Mouse (Mus musculus) urinary bladder, postnatal 25 days (tissue): ENCODE measurements at regions not wholly inside any gene's neighbourhood (a gene's known extent, or its start where the extent isn't known, plus 50 kb on each side); places are given as distances from the start of the nearest gene placed in this dataset.

Experiments
- DNase-seq: peaks from one replicate; pipeline ENCODE4 v3.0.0; 2022; ENCODE audit warnings: low spot score

DNA sequence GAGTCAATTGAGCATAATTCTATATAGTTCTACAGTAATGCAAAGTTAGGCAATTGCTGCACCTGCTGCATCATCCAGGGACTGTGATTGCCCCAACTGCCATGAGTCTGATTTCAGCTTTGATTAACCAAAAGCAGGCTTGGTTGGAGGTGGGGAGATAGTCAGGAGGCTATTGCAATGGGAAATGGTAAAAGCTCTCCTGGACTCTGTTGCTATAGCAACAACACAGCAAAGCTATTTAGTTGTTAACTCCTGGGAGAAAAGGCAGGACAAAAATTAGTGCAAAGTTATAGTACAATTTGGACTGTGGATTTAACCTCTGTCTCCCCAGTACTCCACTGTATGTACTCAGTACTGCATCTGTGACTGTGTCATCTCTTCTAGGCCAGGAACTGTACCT is 51.7 kb upstream of the Rasgrf1 start:
- DNase-seq = no peak

DNA sequence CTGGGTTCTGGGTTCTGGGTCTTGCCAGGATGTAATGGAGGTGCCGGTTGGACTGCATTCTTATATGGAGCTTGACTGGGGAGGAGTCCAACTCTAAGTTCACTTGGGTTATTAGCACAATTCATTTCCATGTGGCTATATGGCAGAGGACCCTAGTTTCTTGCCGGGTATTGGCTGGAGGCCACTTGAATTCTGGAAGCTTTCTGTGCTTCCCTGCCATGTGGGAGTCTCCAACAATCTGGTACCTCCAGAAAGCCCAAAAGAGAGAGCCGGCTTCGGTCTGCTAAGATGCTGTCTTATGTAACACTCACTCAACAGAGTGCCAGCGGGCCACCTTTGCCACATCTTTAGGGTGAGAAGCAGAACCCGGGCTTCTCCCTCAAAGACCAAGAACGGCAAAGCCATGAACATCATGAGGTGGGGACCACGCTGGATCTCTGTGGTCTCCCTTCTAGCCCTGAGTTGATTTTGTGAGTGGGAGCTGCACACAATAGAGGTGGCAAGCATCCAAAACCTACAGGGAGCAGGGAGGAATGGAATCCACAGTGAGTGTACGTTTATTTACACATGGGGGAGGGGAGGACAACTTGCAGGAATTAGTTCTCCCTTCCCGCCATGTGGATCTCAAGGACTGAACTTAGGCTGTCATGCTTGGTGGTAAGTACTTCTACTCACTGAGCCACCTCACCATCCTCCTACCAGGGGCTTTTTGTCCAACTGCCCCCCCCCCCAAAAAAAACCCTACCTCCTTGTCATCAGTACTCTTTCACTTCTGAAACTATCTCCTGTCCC is 59.0 kb upstream of the Rasgrf1 start:
- DNase-seq = no peak

- no peak for DNase-seq
These were observed 59.8 kb upstream of the Rasgrf1 start for GRCm38 (mm10) chr9:89849947-89850346.

DNA sequence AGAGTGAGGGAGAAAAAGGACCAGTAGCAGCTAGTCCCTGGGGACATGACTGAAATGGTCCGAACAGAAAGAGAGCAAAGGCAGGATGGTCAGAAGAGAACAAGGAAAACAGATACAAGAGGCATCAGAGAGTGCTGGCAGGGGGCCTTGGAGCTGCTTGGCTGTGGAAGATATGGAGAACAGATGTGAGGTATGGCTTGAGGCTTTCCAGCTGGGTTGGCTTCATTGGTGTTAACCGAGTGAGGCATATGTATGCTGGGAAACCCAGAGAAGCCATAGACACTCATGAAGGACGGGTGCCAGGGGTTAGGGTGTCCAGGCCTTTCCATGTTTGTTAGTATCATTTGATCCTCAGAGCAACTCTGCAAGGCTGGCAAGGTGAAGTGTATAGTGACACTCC is 61.1 kb upstream of the Rasgrf1 start:
- no peak for DNase-seq

GRCm38 (mm10) chr9:89846973-89847372 is 62.7 kb upstream of the Rasgrf1 start:
- no peak for DNase-seq

DNA sequence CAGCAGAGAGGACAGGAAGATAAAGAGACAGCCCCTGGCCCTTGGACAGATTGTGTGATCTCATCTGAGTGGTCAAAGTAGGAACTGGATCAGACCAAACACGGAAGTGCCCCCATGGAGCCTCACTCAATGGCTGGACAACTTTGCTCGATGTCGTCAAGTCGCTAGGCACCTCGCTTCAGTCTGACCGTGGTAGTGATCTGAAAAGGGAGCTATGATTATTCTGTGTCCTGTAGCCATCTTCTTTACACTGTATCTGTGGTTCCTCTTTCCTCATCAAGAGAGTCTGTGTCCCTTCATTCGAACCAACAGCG is 67.0 kb upstream of the Rasgrf1 start:
- no peak for DNase-seq

DNA sequence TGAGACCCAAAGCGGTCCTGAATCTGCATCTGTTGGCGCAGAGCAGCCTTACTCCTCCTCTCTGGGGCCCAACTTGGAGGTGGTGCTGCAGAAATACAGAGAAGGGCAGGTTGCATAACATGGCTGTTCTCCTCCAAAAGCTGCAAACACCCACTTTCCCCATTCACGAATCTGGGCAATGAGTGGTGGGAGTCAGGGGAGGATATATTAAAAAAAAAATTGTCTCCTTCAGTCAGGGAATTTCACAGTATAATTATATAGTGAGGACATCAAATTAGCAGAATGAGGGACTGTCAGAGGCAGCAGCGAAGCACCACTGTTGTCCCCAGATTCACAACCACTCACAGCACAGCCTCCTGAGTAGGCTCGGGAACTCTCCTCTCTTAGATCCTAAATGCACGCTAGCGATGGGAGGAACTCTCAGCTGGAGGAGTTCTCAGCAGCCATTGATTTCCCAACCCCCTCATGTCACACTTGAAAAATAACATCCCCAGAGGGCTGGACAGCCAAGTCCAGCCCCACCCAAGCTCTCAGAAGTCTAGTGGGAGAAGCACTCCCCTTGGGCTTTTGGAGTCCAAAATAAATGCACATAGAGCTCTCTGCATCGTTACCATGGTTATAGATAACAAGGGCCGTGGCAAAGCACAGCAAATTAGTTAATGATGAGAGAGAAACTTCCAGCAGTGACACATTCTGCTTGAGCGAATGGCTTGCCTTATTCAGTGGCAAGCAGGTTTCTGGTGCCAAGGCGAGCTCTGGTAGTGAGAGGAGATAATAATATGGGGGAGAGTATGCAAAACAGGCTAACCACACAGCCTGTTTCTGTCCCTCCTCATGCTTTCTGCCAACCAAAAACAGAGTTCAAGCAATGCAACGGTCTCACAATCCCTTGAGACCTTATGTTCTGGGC is 67.6 kb upstream of the Rasgrf1 start:
- DNase-seq = no peak

DNA sequence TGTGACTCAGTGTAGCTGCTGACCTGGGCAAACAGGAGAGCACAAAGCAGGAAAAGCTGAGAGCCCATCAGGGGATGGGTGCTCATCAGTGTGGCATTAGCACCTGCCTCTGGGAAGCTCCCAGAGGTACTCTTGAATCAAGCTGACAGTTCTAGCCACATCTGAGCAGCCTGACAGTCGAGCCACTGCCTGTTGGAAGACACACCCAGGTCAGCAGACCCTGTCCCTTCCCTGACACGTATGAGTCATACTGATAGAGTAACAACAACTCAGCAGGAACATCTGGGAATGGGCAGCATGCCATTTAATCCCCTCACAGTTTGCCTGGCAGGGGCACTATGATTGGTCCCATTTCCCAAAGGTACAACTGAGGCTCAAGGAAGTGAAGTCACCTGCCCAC is 68.3 kb upstream of the Rasgrf1 start:
- no peak for DNase-seq

- no peak for DNase-seq
These were observed 73.1 kb upstream of the Rasgrf1 start for GRCm38 (mm10) chr9:89836454-89837245.

DNA sequence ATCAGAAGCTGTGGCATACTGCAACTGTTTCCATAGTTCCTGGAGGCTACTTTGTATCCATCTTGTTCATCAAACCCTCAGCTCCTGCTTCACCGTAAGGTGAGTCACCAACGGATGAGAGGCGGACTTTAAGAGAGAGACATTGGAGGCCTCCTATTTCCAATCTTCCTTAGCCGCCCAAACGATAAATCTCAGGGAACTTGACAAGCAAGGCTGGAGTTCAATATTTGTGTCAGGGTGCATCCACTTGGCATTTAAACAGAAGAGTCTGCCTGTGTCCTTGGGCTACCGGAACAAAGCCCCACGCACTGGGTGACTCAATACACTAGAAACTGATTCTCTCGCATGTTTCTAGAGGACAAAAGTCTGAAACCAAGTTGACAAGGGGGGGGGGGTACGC is 76.1 kb upstream of the Rasgrf1 start:
- DNase-seq = no peak

DNA sequence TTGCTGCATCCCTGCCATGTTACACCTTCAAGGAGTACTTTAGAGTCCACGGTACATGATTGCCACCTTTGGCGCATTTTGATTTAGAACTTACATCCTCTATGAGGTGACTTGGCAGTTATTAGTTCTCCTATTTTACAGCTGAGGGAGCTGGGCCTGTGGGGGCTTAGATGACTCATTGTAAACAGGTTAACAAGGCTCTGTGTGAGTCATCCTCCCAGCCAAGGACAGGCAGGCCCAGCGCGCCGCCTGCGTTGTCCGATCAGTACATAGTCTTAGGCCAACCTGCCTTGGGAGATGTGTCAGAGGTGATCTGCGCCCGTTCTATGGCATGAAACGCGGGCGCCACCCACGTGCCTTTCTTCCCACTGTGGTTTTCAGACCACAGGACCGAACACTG is 77.9 kb upstream of the Rasgrf1 start:
- no peak for DNase-seq

- DNase-seq = no peak
These were observed 81.6 kb upstream of the Rasgrf1 start for GRCm38 (mm10) chr9:89828156-89828555.

DNA sequence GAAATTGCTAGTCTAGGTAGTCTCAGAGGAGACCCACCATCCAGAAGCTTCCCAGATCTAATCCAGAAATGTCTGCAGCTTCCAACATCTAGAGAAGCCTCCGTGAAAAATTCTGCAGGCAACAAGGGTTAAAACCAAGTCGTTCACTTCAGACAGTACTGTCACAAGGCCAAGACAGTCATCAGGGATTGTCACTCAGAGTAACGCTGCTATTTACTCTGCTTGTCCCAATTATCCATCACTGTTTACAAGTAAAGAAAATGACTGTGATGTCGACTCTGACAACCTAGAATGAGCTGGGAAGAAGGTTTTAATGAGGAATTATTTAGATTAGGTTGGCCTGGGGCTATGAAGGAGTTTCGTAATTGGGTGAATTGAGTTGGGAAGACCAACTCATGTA is 82.1 kb upstream of the Rasgrf1 start:
- DNase-seq = no peak

GRCm38 (mm10) chr9:89826712-89827548 is 82.8 kb upstream of the Rasgrf1 start:
- DNase-seq = peak; percentile 90

- DNase-seq = no peak
These were observed 83.6 kb upstream of the Ankrd34c start for GRCm38 (mm10) chr9:89821853-89822243.

- no peak for DNase-seq
These were observed 83.0 kb upstream of the Ankrd34c start for GRCm38 (mm10) chr9:89821109-89821852.

- no peak for DNase-seq
These were observed 75.5 kb upstream of the Ankrd34c start for GRCm38 (mm10) chr9:89813616-89814318.

GRCm38 (mm10) chr9:89807381-89807780 is 69.1 kb upstream of the Ankrd34c start:
- DNase-seq = no peak

DNA sequence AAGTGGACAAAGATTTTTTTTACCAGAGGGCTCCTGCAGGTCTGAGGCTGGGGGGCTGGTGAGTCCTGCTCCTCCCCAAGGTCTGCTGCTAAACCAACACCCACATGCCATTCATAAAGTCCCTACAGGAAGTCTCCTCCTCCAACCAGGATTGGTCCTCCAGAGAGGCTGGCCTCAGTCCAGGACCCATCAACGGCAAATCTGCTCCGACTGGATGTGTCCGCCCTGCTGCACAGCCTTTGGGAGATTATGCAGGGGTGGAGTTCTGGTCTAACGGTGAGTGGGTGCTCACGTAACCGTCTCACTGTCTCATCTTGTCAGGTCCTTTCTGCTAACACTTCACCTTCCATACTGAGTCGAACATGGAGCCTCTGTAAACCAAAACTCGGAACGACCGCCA is 64.4 kb upstream of the Ankrd34c start:
- no peak for DNase-seq

- DNase-seq = peak; percentile 50
These were observed 54.7 kb upstream of the Ankrd34c start for GRCm38 (mm10) chr9:89793018-89793417.
